8 mouse cellular contexts compared by ENCODE assay signal in the genomic region with DNA sequence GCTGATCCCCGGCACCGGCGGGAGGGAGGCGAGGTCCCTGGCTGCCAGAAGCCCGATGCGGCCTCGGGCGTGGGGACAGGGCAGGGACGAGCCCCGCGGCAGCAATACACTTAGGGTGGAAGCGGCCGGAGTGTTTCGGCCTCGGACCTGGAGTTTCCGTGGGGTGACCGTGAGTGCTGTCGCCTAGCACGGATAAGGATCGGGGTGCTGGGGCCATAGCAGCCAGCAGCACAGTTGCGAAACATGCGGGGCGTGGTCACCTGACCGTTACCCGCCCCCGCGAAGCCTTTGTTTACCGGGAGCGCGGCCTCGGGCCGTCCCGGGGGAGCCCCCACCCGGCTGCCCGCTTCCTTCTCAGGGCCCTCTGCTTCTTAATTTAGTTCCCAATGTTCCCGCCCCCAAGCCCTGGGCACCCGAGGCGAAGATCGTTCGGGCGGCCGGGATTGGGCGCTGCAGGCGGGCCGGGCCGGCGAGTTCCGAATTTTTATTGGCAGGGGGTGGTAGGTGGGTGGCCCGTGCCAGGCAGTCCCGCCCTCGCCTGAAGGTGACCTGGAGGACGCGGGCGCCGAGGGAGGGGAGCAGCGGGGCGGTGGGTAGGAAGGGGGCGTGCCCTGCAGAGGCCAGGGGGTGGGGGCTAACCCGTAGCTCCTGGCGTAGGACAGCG. TPM values are rescaled to one million over a fixed set of nuclear protein-coding genes. Genes with fewer than 3 reads are reported as not detected.
A peak's percentile ranks its signal among the peaks of the same experiment; 100 is the strongest.
DNase-seq lines count a peak whose midpoint lies in the region; ATAC-seq and TF ChIP-seq lines count a peak whose summit lies in the region.

No protein-coding gene starts in this region.

- peak overlapping the region; percentile 92 for H3K27ac ChIP-seq in forebrain, embryonic 11.5 days (ENCODE audit: low read depth, low read length)
- peak overlapping the region; percentile 100 for H3K27ac ChIP-seq in heart, postnatal 0 days (ENCODE audit: low read depth)
- H3K27ac ChIP-seq in liver, embryonic 16.5 days (ENCODE audit: low read length): peak overlapping the region; percentile 94
- peak overlapping the region; percentile 99 for H3K27ac ChIP-seq in neural tube, embryonic 13.5 days (replicated peaks)
- H3K27ac ChIP-seq in testis, adult 2 months (ENCODE audit: control insufficient read depth, insufficient read depth, low read depth, low read length): peak overlapping the region; percentile 83

- H3K4me1 ChIP-seq in forebrain, embryonic 11.5 days (replicated peaks; ENCODE audit: control insufficient read depth, insufficient read depth, low read length): no peaks in the 10 kb centered on the region
- peaks cover 3% of the 10 kb centered on the region; the same call in 1 of the 2 replicates for H3K4me1 ChIP-seq in heart, postnatal 0 days (ENCODE audit: control insufficient read depth, insufficient read depth)
- H3K4me1 ChIP-seq in liver, embryonic 16.5 days (ENCODE audit: control insufficient read depth, low read depth, low read length): peaks cover 2% of the 10 kb centered on the region; the same call in 1 of the 2 replicates
- peaks cover 17% of the 10 kb centered on the region for H3K4me1 ChIP-seq in neural tube, embryonic 13.5 days (replicated peaks)
- H3K4me1 ChIP-seq in testis, adult 2 months (ENCODE audit: control insufficient read depth, insufficient read depth, low read length): no peaks in the 10 kb centered on the region; the same call in 1 of the 2 replicates

- ATAC-seq in forebrain, embryonic 11.5 days (replicated peaks; ENCODE audit: low FRiP score): peak; percentile 93
- ATAC-seq in heart, postnatal 0 days (ENCODE audit: insufficient read depth, low read depth): peak; percentile 91
- peak; percentile 90 for ATAC-seq in liver, embryonic 16.5 days (ENCODE audit: low read depth)
- peak; percentile 85 for ATAC-seq in neural tube, embryonic 13.5 days (ENCODE audit: low read depth)

- TF ChIP-seq CTCF in heart, postnatal 0 days (IDR thresholded peaks at IDR 0.05; ENCODE audit: low read depth): no peak
- TF ChIP-seq CTCF in testis, adult 2 months (IDR thresholded peaks at IDR 0.05; ENCODE audit: control insufficient read depth, insufficient read depth, insufficient replicate concordance, low read depth, low read length): no peak

- H3K9ac ChIP-seq in forebrain, embryonic 11.5 days (ENCODE audit: low read length): peak overlapping the region; percentile 84
- H3K9ac ChIP-seq in heart, postnatal 0 days (replicated peaks; ENCODE audit: low read depth, low read length): peak overlapping the region; percentile 96
- peak overlapping the region; percentile 76 for H3K9ac ChIP-seq in liver, embryonic 16.5 days (ENCODE audit: low read depth, low read length)
- H3K9ac ChIP-seq in neural tube, embryonic 13.5 days: peak overlapping the region; percentile 99

- DNase-seq in CD8-positive naive resting alpha-beta T cell, adult 2 months (ENCODE audit: low read depth in 2 of 2, low spot score in 2 of 2): peak; percentile 88 to 89
- DNase-seq in c-Kit-positive CD71-negative TER-119-negative erythroid progenitor cells, embryonic 14.5 days (ENCODE audit: low read depth): peak; percentile 88
- DNase-seq in forebrain, embryonic 11.5 days (ENCODE audit: low spot score): peak; percentile 96
- peak; percentile 94 for DNase-seq in heart, postnatal 0 days (ENCODE audit: low spot score)
- DNase-seq in kidney, postnatal 4 days: peak; percentile 91 to 96

- no peaks in the 10 kb centered on the region for H3K27me3 ChIP-seq in forebrain, embryonic 11.5 days (ENCODE audit: control insufficient read depth, insufficient read depth, low read length)
- no peaks in the 10 kb centered on the region for H3K27me3 ChIP-seq in heart, postnatal 0 days (ENCODE audit: control insufficient read depth, insufficient read depth, low read length)
- H3K27me3 ChIP-seq in liver, embryonic 16.5 days (ENCODE audit: control insufficient read depth, insufficient read depth, low read depth, low read length): no peaks in the 10 kb centered on the region
- no peaks in the 10 kb centered on the region for H3K27me3 ChIP-seq in neural tube, embryonic 13.5 days
- H3K27me3 ChIP-seq in testis, adult 2 months (ENCODE audit: control insufficient read depth, insufficient read depth, low read length): no peaks in the 10 kb centered on the region

- TF ChIP-seq EP300 in heart, postnatal 0 days (IDR thresholded peaks at IDR 0.05; ENCODE audit: low read depth): no peak; the same call in 1 of the 2 replicates

- H3K36me3 ChIP-seq in forebrain, embryonic 11.5 days (ENCODE audit: control insufficient read depth, insufficient read depth, low read length): no peaks in the 10 kb centered on the region
- peaks cover 6% of the 10 kb centered on the region for H3K36me3 ChIP-seq in heart, postnatal 0 days (replicated peaks; ENCODE audit: control insufficient read depth, insufficient read depth, low read length)
- H3K36me3 ChIP-seq in liver, embryonic 16.5 days (ENCODE audit: control insufficient read depth, insufficient read depth): no peaks in the 10 kb centered on the region
- peaks cover 13% of the 10 kb centered on the region for H3K36me3 ChIP-seq in neural tube, embryonic 13.5 days
- H3K36me3 ChIP-seq in testis, adult 2 months (ENCODE audit: control insufficient read depth, insufficient read depth, low read length): no peaks in the 10 kb centered on the region

- H3K9me3 ChIP-seq in forebrain, embryonic 11.5 days (ENCODE audit: control insufficient read depth, low read length): no peaks in the 10 kb centered on the region
- H3K9me3 ChIP-seq in heart, postnatal 0 days (replicated peaks; ENCODE audit: control insufficient read depth, low read length): no peaks in the 10 kb centered on the region
- H3K9me3 ChIP-seq in liver, embryonic 16.5 days (replicated peaks; ENCODE audit: control insufficient read depth, low read length): no peaks in the 10 kb centered on the region
- no peaks in the 10 kb centered on the region; the same call in 1 of the 2 replicates for H3K9me3 ChIP-seq in neural tube, embryonic 13.5 days

- TF ChIP-seq POLR2A in testis, adult 2 months (IDR thresholded peaks at IDR 0.05; ENCODE audit: control insufficient read depth, low read depth, low read length): no peak

- under 1% methylated on average over 56 of the region's 61 CpGs for WGBS in forebrain, embryonic 11.5 days
- under 1% methylated on average over 59 of the region's 61 CpGs for WGBS in heart, postnatal 0 days
- under 1% methylated on average over 61 of the region's 61 CpGs for WGBS in liver, embryonic 16.5 days (ENCODE audit: insufficient replicate concordance)
- WGBS in neural tube, embryonic 13.5 days: under 1% methylated on average over 61 of the region's 61 CpGs

- peak overlapping the region; percentile 90 for H3K4me3 ChIP-seq in forebrain, embryonic 11.5 days (ENCODE audit: low read depth, low read length)
- H3K4me3 ChIP-seq in heart, postnatal 0 days (ENCODE audit: low read depth, low read length): peak overlapping the region; percentile 87
- H3K4me3 ChIP-seq in liver, embryonic 16.5 days (ENCODE audit: low read depth, low read length): peak overlapping the region; percentile 90
- peak overlapping the region; percentile 88 for H3K4me3 ChIP-seq in neural tube, embryonic 13.5 days
- peak overlapping the region; percentile 79 for H3K4me3 ChIP-seq in testis, adult 2 months (ENCODE audit: control insufficient read depth, low read depth, low read length)

- peak overlapping the region; percentile 53 for H3K4me2 ChIP-seq in forebrain, embryonic 11.5 days (ENCODE audit: low read depth, low read length, severe bottlenecking)
- H3K4me2 ChIP-seq in heart, postnatal 0 days (ENCODE audit: low read depth, low read length): peak overlapping the region; percentile 59
- H3K4me2 ChIP-seq in liver, embryonic 16.5 days (ENCODE audit: low read depth, low read length): peak overlapping the region; percentile 82
- peak overlapping the region; percentile 62 for H3K4me2 ChIP-seq in neural tube, embryonic 13.5 days

RNA-seq across cellular contexts. Expression of a gene that starts 0.5 kb away (rescaled TPM):
- polyA plus RNA-seq in forebrain, embryonic 11.5 days (2014; fragmentation: Nextera tagmentation; extraction: Ambion mirVana): 30.6 and 33.0 TPM in 2 replicates
- 142 and 201 TPM in 2 replicates for total RNA-seq in heart, postnatal 0 days (2014; rRNA removed; ENCODE audit: low replicate concordance)
- polyA plus RNA-seq in heart, postnatal 0 days (2015; fragmentation: Nextera tagmentation; extraction: Ambion mirVana): 58.5 and 67.7 TPM in 2 replicates
- polyA plus RNA-seq in liver, embryonic 16.5 days (2015; fragmentation: Nextera tagmentation; extraction: Ambion mirVana): 5.9 and 7.1 TPM in 2 replicates
- 51.7 and 57.8 TPM in 2 replicates for polyA plus RNA-seq in neural tube, embryonic 13.5 days (2015; fragmentation: Nextera tagmentation; extraction: Ambion mirVana)
- polyA plus RNA-seq in testis, adult 2 months (2012; rRNA removed): 19.2 and 22.6 TPM in 2 replicates

RNA-seq across cellular contexts. Expression of a gene that starts 43.0 kb away (rescaled TPM):
- 46.8 and 51.4 TPM in 2 replicates for polyA plus RNA-seq in forebrain, embryonic 11.5 days (2014; fragmentation: Nextera tagmentation; extraction: Ambion mirVana)
- total RNA-seq in heart, postnatal 0 days (2014; rRNA removed; ENCODE audit: low replicate concordance): 27.8 and 51.9 TPM in 2 replicates
- polyA plus RNA-seq in heart, postnatal 0 days (2015; fragmentation: Nextera tagmentation; extraction: Ambion mirVana): 5.3 and 5.8 TPM in 2 replicates
- 3.8 and 4.4 TPM in 2 replicates for polyA plus RNA-seq in liver, embryonic 16.5 days (2015; fragmentation: Nextera tagmentation; extraction: Ambion mirVana)
- 24.5 and 25.7 TPM in 2 replicates for polyA plus RNA-seq in neural tube, embryonic 13.5 days (2015; fragmentation: Nextera tagmentation; extraction: Ambion mirVana)
- polyA plus RNA-seq in testis, adult 2 months (2012; rRNA removed): 8.1 and 8.6 TPM in 2 replicates

Comparison
In these comparisons a context has a peak if more than half of its experiments do, and no peak if none do; other contexts are left out.
1. Peak in every context shown above with its lines: DNase-seq, ATAC-seq, H3K4me3 ChIP-seq and H3K27ac ChIP-seq.